Mouse (Mus musculus): ENCODE measurements around the gene Shroom1.

The Shroom1 gene

DNA sequence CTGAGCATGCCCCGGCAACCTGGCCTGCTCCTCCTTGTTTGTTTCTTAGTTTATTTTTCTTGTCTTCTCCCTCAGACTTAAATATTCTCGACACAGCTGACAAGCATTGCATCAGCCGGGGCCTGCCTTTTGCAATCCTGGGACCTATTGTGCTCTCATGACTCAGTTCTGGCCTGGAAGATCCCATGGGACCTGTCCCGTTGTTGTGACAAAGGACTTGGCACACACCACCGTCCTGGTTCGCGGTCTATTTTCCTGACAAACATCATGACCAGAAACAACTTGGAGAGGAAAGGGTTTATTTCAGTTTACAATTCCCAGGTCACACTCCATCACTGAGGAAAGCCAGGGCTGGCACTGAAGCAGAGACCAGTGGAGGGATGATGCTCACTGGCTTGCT lies 51.1 kb downstream of the Shroom1 start:
- in situ Hi-C loops (cut with MboI, MseI): no loop called here

DNA sequence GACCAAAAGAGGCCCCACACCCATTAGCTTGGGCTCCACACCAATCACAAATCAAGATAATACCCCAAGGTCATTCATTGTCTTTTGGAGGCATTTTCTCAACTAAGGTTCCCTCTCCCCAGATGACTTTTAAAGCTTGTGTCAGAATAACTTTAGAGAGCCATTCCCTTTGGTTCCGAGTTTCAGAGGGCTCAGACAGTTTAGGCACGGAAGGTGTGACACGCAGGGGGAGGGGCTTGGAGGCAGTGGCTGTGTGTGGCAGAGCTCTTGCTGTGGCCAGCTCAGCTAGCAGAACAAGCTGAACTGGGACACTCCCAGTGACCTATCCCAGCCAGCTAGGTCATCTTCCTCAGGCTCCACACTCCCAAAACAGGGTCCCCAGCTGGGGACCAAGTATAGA lies 51.6 kb downstream of the Shroom1 start:
- in situ Hi-C loops (cut with MboI, MseI): no loop called here

DNA sequence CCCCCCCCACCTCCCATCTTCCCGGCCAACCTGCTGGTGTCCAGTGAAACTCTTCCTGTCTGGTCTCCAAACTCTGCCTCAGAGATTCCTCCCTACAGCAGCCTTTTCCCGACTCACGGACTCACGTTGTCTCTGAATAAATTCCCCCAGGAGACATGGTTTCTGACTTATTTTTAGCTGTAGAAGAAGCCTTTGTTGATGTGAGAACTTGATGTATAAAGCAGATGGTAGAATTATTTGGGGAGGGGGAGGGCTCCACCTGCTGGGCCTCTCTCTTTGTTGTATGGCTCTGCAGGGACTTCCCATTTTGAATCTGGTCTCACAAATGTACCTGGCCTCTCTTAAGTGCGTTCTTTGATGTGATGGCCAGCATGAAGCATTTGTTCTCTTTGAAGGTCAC lies 53.3 kb downstream of the Shroom1 start:
- in situ Hi-C loops (cut with MboI, MseI): no loop called here

DNA sequence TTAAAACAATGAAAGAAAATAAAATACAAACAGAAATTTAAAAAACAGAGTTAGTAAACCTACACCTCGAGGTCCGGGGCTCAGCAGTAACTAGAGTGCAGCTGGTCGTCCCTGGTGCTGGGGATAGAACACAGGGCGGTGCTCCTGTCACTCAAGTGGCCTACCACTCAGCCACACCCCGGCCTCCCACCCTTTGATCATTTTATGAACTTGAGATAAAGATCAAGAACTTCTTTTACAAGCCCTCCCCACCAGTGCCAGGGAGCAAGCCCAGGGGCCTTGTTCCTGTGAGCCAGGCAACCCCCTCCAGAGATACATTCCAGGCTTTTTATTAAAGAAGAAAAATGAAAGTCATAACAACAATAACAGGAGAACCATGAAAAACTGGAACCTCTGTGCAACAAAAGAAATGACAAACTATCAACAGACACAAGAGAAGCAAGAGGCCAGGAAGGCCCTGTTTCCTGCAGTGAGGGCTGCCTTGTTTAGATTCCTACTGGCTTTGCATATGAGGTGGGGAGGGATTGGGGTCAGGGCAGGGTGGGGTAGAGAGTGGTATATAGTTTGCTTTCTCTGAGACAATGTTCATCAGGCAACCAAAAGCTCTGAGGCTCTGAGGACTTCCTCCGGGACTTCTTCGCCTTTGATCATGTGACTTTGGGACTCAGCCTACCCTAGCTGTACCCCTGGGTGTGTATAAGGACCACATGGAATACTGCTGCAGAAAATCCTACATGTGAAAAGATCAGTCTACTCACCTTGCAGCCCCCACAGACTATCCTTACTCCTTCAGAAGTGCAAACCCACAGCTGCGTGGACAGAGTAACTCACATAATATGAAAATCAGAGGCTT lies 60.0 kb downstream of the Shroom1 start:
- in situ Hi-C loops (cut with MboI, MseI): no loop called here

Data from T-helper 1 cell (primary cell).